Mouse (Mus musculus): ENCODE measurements around the gene Pitpnb. TPM values are rescaled to one million over a fixed set of nuclear protein-coding genes. Genes with fewer than 3 reads are reported as not detected.

Gene Pitpnb
- polyA plus RNA-seq, 1 experiment from 2014 or later, result 104 TPM

DNA sequence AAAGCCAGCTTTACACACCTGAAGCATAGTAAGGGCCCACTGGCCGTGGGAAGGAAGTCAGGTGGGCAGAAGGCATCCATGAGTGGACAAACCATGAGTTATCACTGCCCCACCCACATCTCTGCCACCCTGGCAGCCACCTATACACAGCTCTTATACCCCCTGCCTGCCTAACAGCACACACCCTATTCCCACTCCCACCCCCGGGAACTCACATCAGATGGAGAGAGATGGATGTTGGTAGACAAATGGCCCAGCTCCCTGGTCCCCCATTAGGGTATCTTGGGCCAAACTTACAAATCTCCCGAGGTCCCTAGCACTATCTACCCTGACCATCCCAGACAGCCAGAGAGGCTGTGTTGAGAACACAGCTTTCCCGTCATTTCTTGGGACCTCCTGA is 68.7 kb downstream of the Pitpnb start:
- ATAC-seq (ENCODE audit: insufficient number of reproducible peaks, low FRiP score, low TSS enrichment, low read depth), result no peak

DNA sequence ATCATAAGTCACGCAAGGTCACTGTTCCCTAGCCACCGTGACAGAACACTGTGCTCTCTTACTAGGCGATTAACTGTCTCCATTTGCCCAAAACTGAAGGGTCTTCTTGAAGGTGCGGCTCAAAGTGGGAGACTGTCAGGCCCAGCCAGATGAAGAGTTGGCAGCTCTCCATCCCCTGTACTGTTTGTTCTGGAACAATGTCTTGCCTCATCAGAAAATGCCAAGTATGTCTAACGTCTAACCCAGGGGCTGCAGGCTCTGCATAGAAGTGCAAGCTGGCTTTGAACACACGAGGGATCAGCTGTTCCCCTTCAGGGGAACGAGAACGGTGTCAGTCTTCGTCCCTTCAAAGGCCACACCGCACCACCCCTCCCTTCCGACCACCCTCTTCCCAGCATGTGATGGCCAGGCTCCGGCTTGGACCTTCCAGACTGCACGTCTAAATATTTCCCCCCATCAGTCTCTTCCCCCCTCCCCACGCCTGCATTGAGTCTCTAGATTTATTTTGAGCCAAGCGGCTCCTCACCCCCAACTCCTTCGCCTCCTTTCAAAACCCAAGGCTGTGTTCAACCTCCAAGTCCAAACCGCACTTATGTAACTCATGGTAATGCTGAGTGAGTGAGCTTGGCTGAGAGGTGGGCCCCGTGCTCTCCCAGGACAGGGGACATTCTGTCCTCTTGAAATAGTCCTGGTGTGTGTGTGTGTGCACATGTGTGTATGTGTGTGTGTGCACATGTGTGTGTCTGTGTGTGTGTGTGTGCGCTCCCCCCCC is 71.5 kb downstream of the Pitpnb start:
- Histone ChIP-seq H3K27ac (replicated peaks) (peak overlapping the region; percentile 48; the same call in 1 of the 2 replicates), H3K27me3 (no peaks in the 10 kb centered on the region; the same call in 1 of the 2 replicates), H3K9me3 (replicated peaks) (no peaks in the 10 kb centered on the region), H3K4me2 (replicated peaks) (no peak overlapping the region), H3K9ac (no peak overlapping the region), H3K4me1 (peaks cover 61% of the 10 kb centered on the region), H3K4me3 (replicated peaks) (no peak overlapping the region), H3K36me3 (no peaks in the 10 kb centered on the region)
- peak; percentile 42; the same call in 1 of the 2 replicates for ATAC-seq (ENCODE audit: insufficient number of reproducible peaks, low FRiP score, low TSS enrichment, low read depth)
- WGBS, result 55% methylated on average over 19 of the region's 19 CpGs

More for the DNA sequence above, 68.7 kb downstream of the Pitpnb start:
- no peaks in the 10 kb centered on the region for H3K9me3 ChIP-seq (replicated peaks)
- H3K27me3 ChIP-seq, result no peaks in the 10 kb centered on the region; the same call in 1 of the 2 replicates
- H3K4me3 ChIP-seq (replicated peaks), result no peak overlapping the region
- no peak overlapping the region for H3K9ac ChIP-seq
- peaks cover 88% of the 10 kb centered on the region for H3K4me1 ChIP-seq
- 80% methylated on average over 4 of the region's 4 CpGs for WGBS
- no peaks in the 10 kb centered on the region for H3K36me3 ChIP-seq
- no peak overlapping the region for H3K27ac ChIP-seq (replicated peaks)
- no peak overlapping the region for H3K4me2 ChIP-seq (replicated peaks)

DNA sequence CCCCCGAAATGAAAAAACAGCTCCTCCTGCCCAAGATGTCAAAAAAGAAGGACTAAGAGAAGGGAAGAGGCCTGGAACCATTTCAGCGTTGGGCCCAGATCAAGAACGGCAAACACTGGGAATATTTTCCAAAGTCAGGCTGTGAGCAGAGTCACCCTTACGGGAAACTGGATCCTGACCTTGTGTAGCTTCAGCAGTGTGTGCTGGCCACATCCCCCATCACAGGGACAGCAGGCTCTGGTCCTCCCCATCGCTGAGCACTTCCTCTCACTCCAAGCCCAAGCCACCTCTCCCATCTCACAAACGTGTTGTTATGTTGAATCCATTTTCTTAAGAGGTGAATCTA is 72.1 kb downstream of the Pitpnb start:
- no peak overlapping the region for H3K4me2 ChIP-seq (replicated peaks)
- no peaks in the 10 kb centered on the region for H3K9me3 ChIP-seq (replicated peaks)
- no peaks in the 10 kb centered on the region for H3K36me3 ChIP-seq
- WGBS, result 67% methylated on average over 6 of the region's 6 CpGs
- peaks cover 56% of the 10 kb centered on the region for H3K4me1 ChIP-seq
- no peak for ATAC-seq (ENCODE audit: insufficient number of reproducible peaks, low FRiP score, low TSS enrichment, low read depth)
- peak overlapping the region; percentile 48; the same call in 1 of the 2 replicates for H3K27ac ChIP-seq (replicated peaks)
- H3K27me3 ChIP-seq, result no peaks in the 10 kb centered on the region; the same call in 1 of the 2 replicates
- no peak overlapping the region for H3K9ac ChIP-seq
- no peak overlapping the region for H3K4me3 ChIP-seq (replicated peaks)

DNA sequence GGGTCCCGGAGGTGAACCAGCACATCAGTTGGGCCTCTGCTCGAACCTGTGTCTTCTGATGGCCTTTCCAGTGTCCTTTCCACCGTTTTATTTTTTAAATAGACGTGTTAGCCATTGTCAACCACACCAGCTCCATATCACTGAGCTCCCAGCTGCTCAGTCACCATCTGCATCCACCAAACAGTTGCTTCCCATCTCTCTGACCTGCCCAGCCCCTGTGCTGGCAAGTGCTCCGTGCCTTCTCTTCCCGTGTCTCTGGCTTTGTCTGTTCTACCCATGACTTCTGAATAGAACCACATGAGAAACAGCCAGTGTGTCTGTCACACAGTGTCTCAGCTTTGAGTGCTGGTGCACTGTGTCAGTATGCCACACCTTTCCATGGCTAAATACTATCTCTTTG is 74.2 kb downstream of the Pitpnb start:
- Histone ChIP-seq H3K27ac (replicated peaks) (no peak overlapping the region), H3K9me3 (replicated peaks) (no peaks in the 10 kb centered on the region), H3K36me3 (no peaks in the 10 kb centered on the region), H3K9ac (no peak overlapping the region), H3K4me2 (replicated peaks) (no peak overlapping the region), H3K27me3 (no peaks in the 10 kb centered on the region), H3K4me1 (peaks cover 58% of the 10 kb centered on the region), H3K4me3 (replicated peaks) (no peak overlapping the region)
- ATAC-seq (ENCODE audit: insufficient number of reproducible peaks, low FRiP score, low TSS enrichment, low read depth), result no peak
- WGBS, result 73% methylated on average over 6 of the region's 6 CpGs

DNA sequence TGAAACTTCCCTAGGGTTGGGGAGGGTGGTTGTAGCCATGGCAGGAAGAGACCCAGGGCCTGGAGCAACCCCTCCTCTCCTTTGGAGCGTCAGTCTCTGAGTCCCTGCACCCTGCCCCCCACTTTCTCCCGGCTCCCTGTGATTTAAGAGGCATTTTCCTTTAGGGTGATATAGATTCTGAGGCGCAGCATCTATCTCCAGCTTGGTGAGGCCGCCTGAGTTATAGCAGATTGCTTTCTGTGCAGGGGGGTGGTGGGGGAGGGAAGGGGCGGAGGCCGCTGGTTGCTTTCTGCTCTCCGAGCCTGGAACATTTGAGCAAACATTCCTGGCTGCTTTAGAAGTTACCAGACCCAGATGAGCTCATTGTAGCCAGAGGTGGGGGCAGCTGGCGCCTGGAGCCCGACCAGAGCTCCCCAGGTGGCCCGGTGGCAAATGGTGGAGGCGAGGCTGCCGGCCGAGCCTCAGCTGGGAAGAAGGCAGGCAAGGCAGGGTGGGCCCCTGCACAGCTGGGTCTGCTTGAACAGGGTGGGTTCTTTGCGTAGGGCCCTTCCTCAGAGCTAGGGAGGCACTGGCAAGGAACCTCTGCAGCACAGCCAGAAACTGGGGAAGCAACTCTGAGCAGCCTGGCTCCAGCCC is 78.0 kb downstream of the Pitpnb start:
- H3K9ac ChIP-seq, result no peak overlapping the region
- peak overlapping the region; percentile 87 for H3K27ac ChIP-seq (replicated peaks)
- 5% methylated on average over 14 of the region's 14 CpGs for WGBS
- H3K4me2 ChIP-seq (replicated peaks), result peak overlapping the region; percentile 30
- peaks cover 4% of the 10 kb centered on the region; the same call in 1 of the 2 replicates for H3K27me3 ChIP-seq
- H3K9me3 ChIP-seq (replicated peaks), result no peaks in the 10 kb centered on the region
- H3K4me1 ChIP-seq, result peaks cover 30% of the 10 kb centered on the region
- H3K4me3 ChIP-seq (replicated peaks), result no peak overlapping the region
- ATAC-seq (ENCODE audit: insufficient number of reproducible peaks, low FRiP score, low TSS enrichment, low read depth), result peak; percentile 76
- H3K36me3 ChIP-seq, result no peaks in the 10 kb centered on the region

DNA sequence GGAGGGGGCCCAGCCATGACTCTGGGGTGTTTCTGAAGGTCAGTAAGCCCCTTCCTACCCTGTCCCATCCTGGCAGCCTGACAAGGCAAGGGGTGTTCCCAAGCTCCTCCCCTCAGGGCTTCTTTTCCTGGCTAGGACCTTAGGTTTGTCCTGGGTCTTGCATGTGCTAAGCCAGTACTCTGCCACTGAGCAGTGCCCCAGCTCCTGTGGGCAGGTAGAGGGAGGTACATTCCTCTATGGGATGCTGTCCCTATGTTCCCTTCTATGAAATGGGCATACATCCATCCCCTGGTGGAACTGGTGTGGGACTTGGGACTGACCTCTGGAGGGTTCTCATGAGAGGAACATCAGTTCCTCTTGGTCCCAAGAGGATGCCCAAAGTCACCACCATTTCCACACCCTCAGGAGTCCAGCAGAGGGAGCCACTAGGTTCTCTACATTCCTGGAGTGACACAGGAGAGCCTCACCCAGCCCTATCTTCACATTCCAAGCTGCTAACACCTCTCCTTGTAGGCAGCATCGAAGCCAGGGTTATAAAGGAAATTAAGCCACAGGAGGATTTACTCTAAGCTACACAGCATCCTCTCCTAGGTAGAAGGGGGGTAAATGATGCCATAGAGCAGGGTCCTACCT is 79.0 kb downstream of the Pitpnb start:
- H3K27ac ChIP-seq (replicated peaks), result peak overlapping the region; percentile 87
- H3K4me3 ChIP-seq (replicated peaks), result no peak overlapping the region
- H3K36me3 ChIP-seq, result no peaks in the 10 kb centered on the region
- 18% methylated on average over 1 of the region's 1 CpGs for WGBS
- H3K27me3 ChIP-seq, result peaks cover 4% of the 10 kb centered on the region; the same call in 1 of the 2 replicates
- no peak for ATAC-seq (ENCODE audit: insufficient number of reproducible peaks, low FRiP score, low TSS enrichment, low read depth)
- no peak overlapping the region for H3K4me2 ChIP-seq (replicated peaks)
- no peak overlapping the region for H3K9ac ChIP-seq
- H3K4me1 ChIP-seq, result peaks cover 39% of the 10 kb centered on the region
- H3K9me3 ChIP-seq (replicated peaks), result no peaks in the 10 kb centered on the region

DNA sequence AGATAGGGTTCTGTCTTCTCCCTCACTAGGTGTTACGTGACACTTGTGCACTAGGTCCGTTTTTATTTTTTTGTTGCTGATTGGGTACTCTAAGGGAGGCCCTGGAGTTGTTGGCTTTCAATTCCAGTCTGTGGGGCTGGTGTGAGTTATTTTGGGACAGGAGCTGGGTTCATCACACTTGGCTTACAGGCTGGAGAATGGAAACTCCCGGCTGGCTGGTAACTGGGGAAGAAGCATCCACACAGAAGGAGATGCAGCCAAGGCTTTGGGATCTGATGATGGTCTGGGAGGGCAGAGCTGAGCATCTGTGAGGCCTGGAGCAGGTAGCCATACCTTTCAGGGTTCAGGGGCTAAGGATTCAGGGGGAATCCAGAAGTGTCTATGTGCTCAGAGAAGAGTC is 80.1 kb downstream of the Pitpnb start:
- WGBS, result 65% methylated on average over 3 of the region's 3 CpGs
- Histone ChIP-seq H3K9me3 (replicated peaks) (no peaks in the 10 kb centered on the region), H3K4me3 (replicated peaks) (no peak overlapping the region), H3K4me1 (peaks cover 50% of the 10 kb centered on the region), H3K4me2 (replicated peaks) (no peak overlapping the region), H3K9ac (no peak overlapping the region), H3K36me3 (no peaks in the 10 kb centered on the region), H3K27ac (replicated peaks) (no peak overlapping the region), H3K27me3 (peaks cover 4% of the 10 kb centered on the region; the same call in 1 of the 2 replicates)
- no peak for ATAC-seq (ENCODE audit: insufficient number of reproducible peaks, low FRiP score, low TSS enrichment, low read depth)

DNA sequence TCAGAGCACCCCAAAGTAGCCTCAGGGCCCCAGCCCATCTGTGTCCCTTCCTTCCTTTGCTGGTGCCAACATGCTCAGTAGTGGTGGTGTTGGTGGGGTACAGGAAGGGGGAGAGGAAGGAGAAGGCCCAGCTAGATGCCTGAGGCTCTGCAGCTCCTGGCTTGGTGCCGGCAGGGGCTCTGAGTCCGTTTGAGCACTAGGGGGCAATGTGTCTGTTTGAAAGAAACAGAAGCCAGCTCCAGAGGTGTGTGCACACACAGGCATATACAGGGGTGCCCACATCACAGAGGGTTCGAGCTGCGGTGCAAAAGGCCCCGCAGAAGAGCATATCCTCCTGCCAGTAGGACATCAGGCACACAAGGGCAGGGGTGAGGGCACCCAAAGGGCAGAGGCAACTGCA is 83.6 kb downstream of the Pitpnb start:
- no peak for ATAC-seq (ENCODE audit: insufficient number of reproducible peaks, low FRiP score, low TSS enrichment, low read depth)
- Histone ChIP-seq H3K4me2 (replicated peaks) (0 out of 2 replicates have a peak overlapping the region, but pooled peaks have one; percentile 82), H3K36me3 (no peaks in the 10 kb centered on the region), H3K27me3 (peaks cover 4% of the 10 kb centered on the region; the same call in 1 of the 2 replicates), H3K9ac (no peak overlapping the region), H3K9me3 (replicated peaks) (no peaks in the 10 kb centered on the region), H3K4me1 (peaks cover 46% of the 10 kb centered on the region), H3K4me3 (replicated peaks) (0 out of 2 replicates have a peak overlapping the region, but pooled peaks have one; percentile 2), H3K27ac (replicated peaks) (peak overlapping the region; percentile 48; the same call in 1 of the 2 replicates)
- 3% methylated on average over 5 of the region's 5 CpGs for WGBS

DNA sequence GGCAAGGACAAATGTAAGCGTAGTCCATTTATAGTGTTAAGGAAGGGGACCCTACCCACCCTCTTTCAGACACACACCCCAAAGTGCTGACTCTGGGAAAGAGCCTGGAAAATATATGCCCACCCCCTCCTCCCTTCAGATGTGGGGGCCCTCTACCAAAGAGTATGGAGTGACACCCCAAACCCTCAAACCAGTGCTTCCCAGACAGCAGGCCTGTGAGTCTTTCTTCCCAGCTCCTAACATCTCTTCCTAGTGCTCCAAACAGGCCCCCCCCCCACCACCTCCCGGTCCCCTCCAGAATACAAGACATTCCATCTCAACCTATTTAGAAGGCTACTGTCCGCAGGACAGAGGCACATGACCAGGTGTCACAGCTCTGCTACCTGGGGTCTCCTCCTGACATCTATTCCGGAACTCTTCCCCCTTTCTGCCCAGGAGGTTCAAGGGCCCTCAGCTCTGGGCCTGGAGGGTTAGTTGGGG is 84.2 kb downstream of the Pitpnb start:
- H3K27me3 ChIP-seq, result peaks cover 4% of the 10 kb centered on the region; the same call in 1 of the 2 replicates
- H3K4me3 ChIP-seq (replicated peaks), result peak overlapping the region; percentile 85; the same call in 1 of the 2 replicates
- ATAC-seq (ENCODE audit: insufficient number of reproducible peaks, low FRiP score, low TSS enrichment, low read depth), result no peak
- no peak overlapping the region for H3K9ac ChIP-seq
- WGBS, result 52% methylated on average over 4 of the region's 4 CpGs
- no peaks in the 10 kb centered on the region for H3K9me3 ChIP-seq (replicated peaks)
- H3K27ac ChIP-seq (replicated peaks), result no peak overlapping the region
- H3K4me1 ChIP-seq, result peaks cover 46% of the 10 kb centered on the region
- peak overlapping the region; percentile 82 for H3K4me2 ChIP-seq (replicated peaks)
- no peaks in the 10 kb centered on the region for H3K36me3 ChIP-seq

DNA sequence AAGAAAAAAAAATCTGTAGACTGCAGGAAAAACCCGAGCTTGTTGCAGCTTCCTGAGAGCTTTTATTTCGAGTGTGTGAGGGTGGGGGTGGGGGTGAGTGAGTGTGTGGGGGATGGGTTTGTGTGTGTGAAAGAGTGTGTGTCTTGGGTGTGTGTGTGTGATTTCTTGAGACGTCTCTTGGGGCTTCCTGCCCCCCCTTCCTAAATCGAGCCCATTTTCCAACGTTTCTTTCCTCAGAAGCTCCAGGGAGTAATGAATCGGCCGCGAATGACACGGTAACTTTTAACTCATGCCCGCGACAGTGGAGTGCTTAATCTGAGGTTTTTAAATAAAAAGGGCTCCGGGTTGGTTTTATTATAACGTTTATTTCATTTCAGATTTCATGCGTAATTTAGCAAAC is 85.0 kb downstream of the Pitpnb start:
- peak overlapping the region; percentile 82 for H3K4me2 ChIP-seq (replicated peaks)
- peak overlapping the region; percentile 85 for H3K4me3 ChIP-seq (replicated peaks)
- peaks cover 4% of the 10 kb centered on the region; the same call in 1 of the 2 replicates for H3K27me3 ChIP-seq
- ATAC-seq (ENCODE audit: insufficient number of reproducible peaks, low FRiP score, low TSS enrichment, low read depth), result no peak
- H3K9me3 ChIP-seq (replicated peaks), result no peaks in the 10 kb centered on the region
- H3K27ac ChIP-seq (replicated peaks), result no peak overlapping the region
- 2% methylated on average over 14 of the region's 14 CpGs for WGBS
- peaks cover 50% of the 10 kb centered on the region for H3K4me1 ChIP-seq
- no peaks in the 10 kb centered on the region for H3K36me3 ChIP-seq
- H3K9ac ChIP-seq, result no peak overlapping the region

DNA sequence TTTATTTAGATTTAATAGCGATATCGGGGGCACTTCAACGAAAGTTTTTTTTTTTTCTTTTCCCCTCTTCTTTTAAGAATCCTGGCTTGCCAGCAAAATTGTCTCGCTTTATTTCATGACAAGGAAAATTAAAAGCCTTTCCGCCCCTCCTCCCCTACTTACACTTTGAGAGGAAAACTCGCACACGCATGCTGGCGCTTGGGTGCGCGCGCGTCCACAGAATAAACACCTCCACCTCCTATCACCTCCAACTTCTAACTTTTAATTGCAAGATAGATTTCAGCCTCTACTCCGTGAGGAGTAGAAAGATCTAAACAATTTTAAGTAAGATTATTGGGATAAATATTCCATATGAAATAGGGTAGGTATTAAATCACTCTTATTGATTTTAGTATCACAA is 85.5 kb downstream of the Pitpnb start:
- Histone ChIP-seq H3K4me1 (peaks cover 55% of the 10 kb centered on the region), H3K4me2 (replicated peaks) (peak overlapping the region; percentile 82), H3K9me3 (replicated peaks) (no peaks in the 10 kb centered on the region), H3K27me3 (peaks cover 4% of the 10 kb centered on the region; the same call in 1 of the 2 replicates), H3K36me3 (no peaks in the 10 kb centered on the region), H3K27ac (replicated peaks) (peak overlapping the region; percentile 93; the same call in 1 of the 2 replicates), H3K9ac (no peak overlapping the region), H3K4me3 (replicated peaks) (peak overlapping the region; percentile 85)
- ATAC-seq (ENCODE audit: insufficient number of reproducible peaks, low FRiP score, low TSS enrichment, low read depth), result no peak
- WGBS, result under 1% methylated on average over 13 of the region's 13 CpGs
